Mouse (Mus musculus): Measurements from ENCODE around the gene Gm7029.
"Not testable (repeated sequence)": the region's sequence is repeated elsewhere in the genome, so short reads cannot be mapped to it uniquely, and the experiment has no call there.

Gene Gm7029

GRCm38 (mm10) chr17:33892429-33892828, 18.8 kb downstream of the Gm7029 start:
- no peak for DNase-seq

GRCm38 (mm10) chr17:33893011-33893410, 19.4 kb downstream of the Gm7029 start:
- not testable (repeated sequence) for DNase-seq

- DNase-seq, result peak in 1 of 2 experiments; percentile 25
These were observed 23.6 kb downstream of the Gm7029 start for GRCm38 (mm10) chr17:33897114-33897794.

GRCm38 (mm10) chr17:33898193-33898592, 24.6 kb downstream of the Gm7029 start:
- not testable (repeated sequence) for DNase-seq

- DNase-seq, result no peak
These were observed 26.0 kb downstream of the Gm7029 start for GRCm38 (mm10) chr17:33899642-33900041.

- DNase-seq, result no peak
These were observed 26.8 kb downstream of the Gm7029 start for GRCm38 (mm10) chr17:33900281-33900988.

- DNase-seq, result no peak
These were observed 27.3 kb downstream of the Gm7029 start for GRCm38 (mm10) chr17:33900989-33901314.

- no peak for DNase-seq
These were observed 28.0 kb downstream of the Gm7029 start for GRCm38 (mm10) chr17:33901653-33902052.

GRCm38 (mm10) chr17:33902079-33902478, 28.4 kb downstream of the Gm7029 start:
- no peak for DNase-seq

- DNase-seq, result no peak
These were observed 28.9 kb downstream of the Gm7029 start for GRCm38 (mm10) chr17:33902491-33902890.

GRCm38 (mm10) chr17:33903911-33904651, 30.4 kb downstream of the Gm7029 start:
- DNase-seq, result not testable (repeated sequence)

- not testable (repeated sequence) for DNase-seq
These were observed 31.2 kb downstream of the Gm7029 start, which contains the start of gene Platr17 for GRCm38 (mm10) chr17:33904835-33905234. TSS of gene Platr17 (plus strand) at chr17:33905135.

GRCm38 (mm10) chr17:33908331-33909076, 34.9 kb downstream of the Gm7029 start:
- DNase-seq, result peak; percentile 63 to 64

- DNase-seq, result peak; percentile 98 to 99
These were observed 35.6 kb downstream of the Gm7029 start, which contains the start of gene Daxx for GRCm38 (mm10) chr17:33909077-33909868. TSS of gene Daxx (plus strand) at chr17:33909414.

GRCm38 (mm10) chr17:33909869-33910250, 36.2 kb downstream of the Gm7029 start:
- DNase-seq, result no peak

GRCm38 (mm10) chr17:33910346-33911051, 36.9 kb downstream of the Gm7029 start:
- no peak for DNase-seq

- DNase-seq, result no peak
These were observed 37.6 kb downstream of the Gm7029 start for GRCm38 (mm10) chr17:33911052-33911812.

- no peak for DNase-seq
These were observed 38.3 kb downstream of the Gm7029 start for GRCm38 (mm10) chr17:33911813-33912414.

GRCm38 (mm10) chr17:33913264-33913663, 39.6 kb downstream of the Gm7029 start:
- no peak for DNase-seq

GRCm38 (mm10) chr17:33913905-33914304, 40.3 kb downstream of the Gm7029 start:
- no peak for DNase-seq

Data from cerebellum, postnatal 36 days (tissue).